Mouse (Mus musculus) testis, adult 10 weeks (tissue): ENCODE results near the gene Mcts2. TPM values are rescaled to one million over a fixed set of nuclear protein-coding genes. Genes with fewer than 3 reads are reported as not detected.

Source experiments
- polyA plus RNA-seq: library from polyadenylated mRNA; stranded (reverse); fragments of 350-450 nt; fragmentation: Illumina TruSeq; extraction: RNeasy Lipid Tissue Mini Kit (QIAGEN cat#74804); gene quantifications from one replicate; pipeline ENCODE4 v1.2.3, GENCODE M21; 2014; ENCODE audit warnings: low read depth, low replicate concordance

Mcts2 gene
- 91.3 TPM for polyA plus RNA-seq

GRCm38 (mm10) chr2:152686806-152687267 is at the start of gene Mcts2:
Gene Mcts2 (plus strand): TSS chr2:152687035.

GRCm38 (mm10) chr2:152669256-152669638 is 17.6 kb upstream of the Mcts2 start, which contains the start of gene H13:
Gene H13 (plus strand): TSS chr2:152669461.

GRCm38 (mm10) chr2:152736090-152736601 is 49.3 kb downstream of the Mcts2 start, which contains the start of gene Id1:
Gene Id1 (plus strand): TSS chr2:152736251.

Other genes starting within 250 kb of the Mcts2 start
- not detected for gene Defb23, start 222.4 kb upstream of the Mcts2 start, polyA plus RNA-seq
- not detected for gene Defb20, start 210.0 kb upstream of the Mcts2 start, polyA plus RNA-seq
- 1.5 TPM for gene Defb22, start 196.9 kb upstream of the Mcts2 start, polyA plus RNA-seq
- not detected for gene Defb26, start 175.3 kb upstream of the Mcts2 start, polyA plus RNA-seq
- gene Defb28, start 168.8 kb upstream of the Mcts2 start, polyA plus RNA-seq, result 3.7 TPM
- not detected for gene Defb29, start 146.9 kb upstream of the Mcts2 start, polyA plus RNA-seq
- gene Gm17416, start 117.7 kb upstream of the Mcts2 start, polyA plus RNA-seq, result not detected
- gene Defb21, start 114.3 kb upstream of the Mcts2 start, polyA plus RNA-seq, result 9.7 TPM
- gene Defb19, start 106.7 kb upstream of the Mcts2 start, polyA plus RNA-seq, result 297 TPM
- gene Defb45, start 87.6 kb upstream of the Mcts2 start, polyA plus RNA-seq, result 22.0 TPM
- gene Defb36, start 82.7 kb upstream of the Mcts2 start, polyA plus RNA-seq, result 3.6 TPM
- not detected for gene Defb25, start 64.0 kb upstream of the Mcts2 start, polyA plus RNA-seq
- gene Rem1, start 60.1 kb upstream of the Mcts2 start, polyA plus RNA-seq, result 0.24 TPM
- 21.1 TPM for gene H13, start 17.6 kb upstream of the Mcts2 start, polyA plus RNA-seq
- gene Id1, start 49.2 kb downstream of the Mcts2 start, polyA plus RNA-seq, result 1.1 TPM
- not detected for gene Cox4i2, start 67.1 kb downstream of the Mcts2 start, polyA plus RNA-seq
- 42.9 TPM for gene Bcl2l1, start 144.7 kb downstream of the Mcts2 start, polyA plus RNA-seq
- 63.4 TPM for gene Tpx2, start 160.9 kb downstream of the Mcts2 start, polyA plus RNA-seq
- not detected for gene Mylk2, start 224.3 kb downstream of the Mcts2 start, polyA plus RNA-seq
- gene Foxs1, start 246.2 kb downstream of the Mcts2 start, polyA plus RNA-seq, result not detected